Mouse (Mus musculus) cerebellum, adult 2 months (tissue): ENCODE results near the gene Hivep2.

Source experiments
- CTCF ChIP-seq: fragments of 200-500 bp; IDR thresholded peaks from 2 replicates; pipeline ENCODE4 v1.5.1; 2011; ENCODE audit warnings: low read depth, mild to moderate bottlenecking, control low read depth, low read length, moderate library complexity, borderline replicate concordance; ENCODE audit not compliant: insufficient read depth
- POLR2A ChIP-seq: fragments of 200-500 bp; IDR thresholded peaks from 2 replicates; pipeline ENCODE4 v1.6.1; 2011; ENCODE audit warnings: low read length, control low read depth, borderline replicate concordance; ENCODE audit not compliant: insufficient read depth

- TF ChIP-seq CTCF: no peak
- TF ChIP-seq POLR2A: no peak
Observed at GRCm38 (mm10) chr10:14017822-14018364, 52.0 kb downstream of the Hivep2 start.
